Mouse (Mus musculus) olfactory bulb, adult 2 months (tissue): ENCODE data around the gene Kcnq1.

Source experiments
- CTCF ChIP-seq: fragments of 200-500 bp; IDR thresholded peaks from 2 replicates; pipeline ENCODE4 v1.5.1; 2012; ENCODE audit warnings: low read depth, mild to moderate bottlenecking, low read length, moderate library complexity; ENCODE audit not compliant: insufficient read depth
- POLR2A ChIP-seq: fragments of 200-500 bp; IDR thresholded peaks from 2 replicates; pipeline ENCODE4 v1.6.1; 2012; ENCODE audit warnings: mild to moderate bottlenecking, low read depth, low read length, moderate library complexity; ENCODE audit not compliant: insufficient read depth

- TF ChIP-seq CTCF (no peak), POLR2A (no peak)
These were observed 79.3 kb downstream of the Kcnq1 start for GRCm38 (mm10) chr7:143185506-143185905.
